Mouse (Mus musculus): ENCODE results near the gene Spata13. TPM values are rescaled to one million over a fixed set of nuclear protein-coding genes. Genes with fewer than 3 reads are reported as not detected.

Spata13 gene
- polyA plus RNA-seq, 1 experiment from 2014 or later = 50.4 TPM

GRCm38 (mm10) chr14:60711590-60712288 lies 77.9 kb downstream of the Spata13 start:
- no peak for DNase-seq (ENCODE audit: low spot score)

- DNase-seq (ENCODE audit: low spot score) = no peak
Measured at GRCm38 (mm10) chr14:60712289-60712830, 78.6 kb downstream of the Spata13 start.

GRCm38 (mm10) chr14:60715686-60716085 lies 81.9 kb downstream of the Spata13 start:
- no peak for DNase-seq (ENCODE audit: low spot score)

- peak; percentile 66 for DNase-seq (ENCODE audit: low spot score)
Measured at GRCm38 (mm10) chr14:60721304-60721703, 87.5 kb downstream of the Spata13 start.

GRCm38 (mm10) chr14:60721938-60722337 lies 88.1 kb downstream of the Spata13 start:
- peak; percentile 55 for DNase-seq (ENCODE audit: low spot score)

GRCm38 (mm10) chr14:60726091-60726490 lies 92.3 kb downstream of the Spata13 start:
- no peak for DNase-seq (ENCODE audit: low spot score)

- DNase-seq (ENCODE audit: low spot score) = no peak
Measured at GRCm38 (mm10) chr14:60727130-60727529, 93.3 kb downstream of the Spata13 start.

- DNase-seq (ENCODE audit: low spot score) = peak; percentile 76
Measured at GRCm38 (mm10) chr14:60732081-60732480, 98.3 kb downstream of the Spata13 start.

- DNase-seq (ENCODE audit: low spot score) = no peak
Measured at GRCm38 (mm10) chr14:60732787-60733186, 99.0 kb downstream of the Spata13 start.

- no peak for DNase-seq (ENCODE audit: low spot score)
Measured at GRCm38 (mm10) chr14:60733706-60734105, 99.9 kb downstream of the Spata13 start.

GRCm38 (mm10) chr14:60735206-60735605 lies 101.4 kb downstream of the Spata13 start:
- DNase-seq (ENCODE audit: low spot score) = no peak

GRCm38 (mm10) chr14:60735848-60736547 lies 102.2 kb downstream of the Spata13 start:
- no peak for DNase-seq (ENCODE audit: low spot score)

- DNase-seq (ENCODE audit: low spot score) = peak; percentile 82
Measured at GRCm38 (mm10) chr14:60736591-60737192, 102.9 kb downstream of the Spata13 start.

GRCm38 (mm10) chr14:60737202-60737611 lies 103.4 kb downstream of the Spata13 start:
- peak; percentile 42 for DNase-seq (ENCODE audit: low spot score)

GRCm38 (mm10) chr14:60738434-60738938 lies 104.7 kb downstream of the Spata13 start:
- DNase-seq (ENCODE audit: low spot score) = peak; percentile 81

- DNase-seq (ENCODE audit: low spot score) = no peak
Measured at GRCm38 (mm10) chr14:60739155-60739554, 105.4 kb downstream of the Spata13 start.

- DNase-seq (ENCODE audit: low spot score) = peak; percentile 39
Measured at GRCm38 (mm10) chr14:60739616-60740015, 105.8 kb downstream of the Spata13 start.

- no peak for DNase-seq (ENCODE audit: low spot score)
Measured at GRCm38 (mm10) chr14:60740507-60740906, 106.7 kb downstream of the Spata13 start.

GRCm38 (mm10) chr14:60741033-60741432 lies 107.2 kb downstream of the Spata13 start:
- no peak for DNase-seq (ENCODE audit: low spot score)

- no peak for DNase-seq (ENCODE audit: low spot score)
Measured at GRCm38 (mm10) chr14:60741490-60741981, 107.7 kb downstream of the Spata13 start.

GRCm38 (mm10) chr14:60743681-60744080 lies 109.9 kb downstream of the Spata13 start:
- no peak for DNase-seq (ENCODE audit: low spot score)

GRCm38 (mm10) chr14:60745201-60745600 lies 111.4 kb downstream of the Spata13 start:
- no peak for DNase-seq (ENCODE audit: low spot score)
